Comparison of ENCODE assay signal across 8 mouse cellular contexts in genomic region chr16:81330539-81330938, GRCm38 (mm10).
DNase-seq lines count a peak whose midpoint lies in the region; ATAC-seq lines count a peak whose summit lies in the region.

No protein-coding gene starts in this region.

- DNase-seq in heart, postnatal 4 days = peak; percentile 33
- DNase-seq in ES-CJ7 (ENCODE audit: low read depth, low spot score) = peak; percentile 28
- peak; percentile 44 to 58 for DNase-seq in cerebellum, adult 18-20 months
- peak; percentile 67 to 69 for DNase-seq in left cerebral cortex, adult 18-20 months (ENCODE audit: low spot score in 2 of 2)

- H3K9ac ChIP-seq in heart, embryonic 12.5 days = no peak overlapping the region
- H3K9ac ChIP-seq in midbrain, embryonic 15.5 days = no peak overlapping the region

- no peaks in the 10 kb centered on the region for H3K27me3 ChIP-seq in heart, embryonic 12.5 days (replicated peaks)
- H3K27me3 ChIP-seq in midbrain, embryonic 15.5 days (replicated peaks) = no peaks in the 10 kb centered on the region

- no peak overlapping the region for H3K4me3 ChIP-seq in heart, embryonic 12.5 days
- H3K4me3 ChIP-seq in midbrain, embryonic 15.5 days = no peak overlapping the region

- H3K9me3 ChIP-seq in heart, embryonic 12.5 days (replicated peaks) = no peaks in the 10 kb centered on the region
- H3K9me3 ChIP-seq in midbrain, embryonic 15.5 days = no peaks in the 10 kb centered on the region

- H3K36me3 ChIP-seq in heart, embryonic 12.5 days = no peaks in the 10 kb centered on the region
- no peaks in the 10 kb centered on the region for H3K36me3 ChIP-seq in midbrain, embryonic 15.5 days (replicated peaks)

- 12% methylated on average over 2 of the region's 2 CpGs for WGBS in heart, embryonic 12.5 days
- 26% methylated on average over 2 of the region's 2 CpGs for WGBS in midbrain, embryonic 15.5 days

- H3K4me2 ChIP-seq in heart, embryonic 12.5 days = no peak overlapping the region
- H3K4me2 ChIP-seq in midbrain, embryonic 15.5 days = no peak overlapping the region

- H3K27ac ChIP-seq in heart, embryonic 12.5 days (ENCODE audit: poor library complexity, severe bottlenecking) = no peak overlapping the region
- H3K27ac ChIP-seq in midbrain, embryonic 15.5 days = no peak overlapping the region

- no peaks in the 10 kb centered on the region for H3K4me1 ChIP-seq in heart, embryonic 12.5 days (replicated peaks)
- no peaks in the 10 kb centered on the region for H3K4me1 ChIP-seq in midbrain, embryonic 15.5 days

- no peak for ATAC-seq in heart, embryonic 12.5 days (ENCODE audit: insufficient number of reproducible peaks, low FRiP score)
- ATAC-seq in frontal cortex, adult (ENCODE audit: low TSS enrichment) = peak; percentile 84
- 0 out of 2 replicates have a peak, but pooled peaks have one; percentile 38 for ATAC-seq in midbrain, embryonic 15.5 days (replicated peaks)
- ATAC-seq in activated CD4-positive, CD25-positive, alpha-beta regulatory T cell, adult 4 months = no peak

Comparison
In these comparisons a context has a peak if more than half of its experiments do, and no peak if none do; other contexts are left out.
1. ATAC-seq: peak in frontal cortex, adult (single experiment) and midbrain, embryonic 15.5 days (single experiment); none in heart, embryonic 12.5 days (single experiment) and activated CD4-positive, CD25-positive, alpha-beta regulatory T cell, adult 4 months (single experiment).
2. Peak in every context shown above with its lines, with median percentiles within 50 percentile points of each other: DNase-seq.